Mouse (Mus musculus) hindbrain, postnatal 0 days (tissue): Measurements from ENCODE around the gene Tmem184b. TPM values are rescaled to one million over a fixed set of nuclear protein-coding genes. Genes with fewer than 3 reads are reported as not detected.

ENCODE experiments used
- ATAC-seq: fragments of 200-750 bp; cut with Nextera tagmentation; 2 replicates; pipeline ENCODE4 v1.8.0; 2017; ENCODE audit warnings: mild to moderate bottlenecking, moderate TSS enrichment, moderate library complexity
- DNase-seq: peaks from one replicate; pipeline ENCODE4 v3.0.0-alpha.2; 2015; ENCODE audit warnings: low spot score
- H3K27ac ChIP-seq: fragments of 300-500 bp; sonication (generic); 2 replicates; pipeline ENCODE4 v1.5.1; 2014; ENCODE audit warnings: mild to moderate bottlenecking
- H3K27me3 ChIP-seq: fragments of 300-500 bp; sonication (generic); 2 replicates; pipeline ENCODE4 v1.6.1; 2014; ENCODE audit warnings: low read length, mixed read lengths; ENCODE audit not compliant: insufficient read depth
- H3K36me3 ChIP-seq: fragments of 300-500 bp; sonication (generic); 2 replicates; pipeline ENCODE4 v1.6.1; 2014; ENCODE audit warnings: low read length, mixed read lengths; ENCODE audit not compliant: insufficient read depth
- H3K4me1 ChIP-seq: fragments of 300-500 bp; sonication (generic); 2 replicates; pipeline ENCODE4 v1.6.1; 2014; ENCODE audit warnings: antibody characterized with exemption, low read length, mixed read lengths; ENCODE audit not compliant: insufficient read depth
- H3K4me2 ChIP-seq: fragments of 300-500 bp; sonication (generic); 2 replicates; pipeline ENCODE4 v1.6.1; 2014; ENCODE audit warnings: low read depth, mild to moderate bottlenecking, low read length, moderate library complexity, mixed read lengths
- H3K4me3 ChIP-seq: fragments of 300-500 bp; sonication (generic); 2 replicates; pipeline ENCODE4 v1.5.1; 2014; ENCODE audit warnings: low read length
- H3K9ac ChIP-seq: fragments of 300-500 bp; sonication (generic); replicated peaks from 2 replicates; pipeline ENCODE4 v1.6.1; 2014; ENCODE audit warnings: mild to moderate bottlenecking, low read length, moderate library complexity, mixed read lengths
- H3K9me3 ChIP-seq: fragments of 300-500 bp; sonication (generic); 2 replicates; pipeline ENCODE4 v1.6.1; 2016; ENCODE audit warnings: low read length, mixed read lengths
- CTCF ChIP-seq: IDR thresholded peaks from 2 replicates; pipeline ENCODE4 v1.5.1; 2016; ENCODE audit warnings: antibody characterized with exemption, control low read depth, low read depth
- WGBS: fragments of 180-500 bp; shearing (Covaris S2); extraction: QIAGEN DNeasy Blood & Tissue Kit; methylation state at CpG from one replicate; pipeline ENCODE4 v1.1.7; 2014; 5-methylcytosine and 5-hydroxymethylcytosine counted together
- polyA plus RNA-seq: library from polyadenylated mRNA; unstranded; fragments of >200 nt; fragmentation: Nextera tagmentation; extraction: Ambion mirVana; gene quantifications from 2 replicates; pipeline ENCODE4 v1.2.1, GENCODE M21; 2015
- total RNA-seq: library from RNA; depleted of rRNA; stranded (reverse); fragments of >200 nt; gene quantifications from 2 replicates; pipeline ENCODE4 v1.2.3, GENCODE M21; 2014

Tmem184b gene
- total and polyA plus RNA-seq, 2 experiments from 2014 or later, result 31.6 to 72.4 TPM

DNA sequence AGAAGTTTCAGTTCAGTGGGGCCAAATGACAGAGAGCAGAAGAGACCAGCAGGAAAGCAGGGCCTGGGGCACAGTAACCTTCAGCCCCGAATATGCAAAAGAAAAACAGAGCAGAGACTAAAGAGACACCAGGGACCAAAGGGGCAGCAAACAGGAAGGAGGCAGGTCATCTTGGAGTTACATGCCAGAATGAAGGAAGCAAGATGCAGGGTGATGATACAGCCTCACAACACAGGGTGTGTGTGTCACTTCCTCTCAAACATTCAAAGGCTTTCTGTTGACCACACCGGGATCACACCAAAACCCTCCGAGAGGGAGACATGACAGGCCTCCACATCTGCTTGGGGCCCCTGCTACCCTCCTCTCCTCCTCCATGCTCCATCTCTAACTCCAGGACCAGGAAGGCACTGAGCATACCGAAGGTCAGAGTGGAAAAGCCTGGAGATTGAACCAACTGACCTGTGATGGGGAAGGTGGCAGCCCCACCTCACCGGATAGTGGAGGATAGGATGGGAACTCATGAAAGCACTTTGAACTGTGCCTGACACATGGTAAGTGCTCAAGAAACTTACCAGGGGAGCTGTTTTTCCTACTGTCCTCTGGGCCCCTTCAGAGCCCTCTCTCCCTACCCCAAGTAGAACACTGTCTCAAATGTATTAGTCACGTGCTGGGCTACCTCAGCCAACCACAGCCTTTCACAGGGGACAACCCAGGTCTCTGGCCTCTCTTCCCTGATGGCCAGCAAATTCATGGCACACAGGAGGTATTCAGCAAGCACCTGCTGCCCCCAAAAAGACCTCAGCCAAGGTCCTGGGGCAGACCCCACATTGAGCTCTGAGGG, 3.0 kb downstream of the Tmem184b start:
- Histone ChIP-seq H3K9me3 (no peaks in the 10 kb centered on the region), H3K36me3 (no peaks in the 10 kb centered on the region), H3K4me3 (peak overlapping the region; percentile 7; the same call in 1 of the 2 replicates), H3K27me3 (no peaks in the 10 kb centered on the region), H3K4me1 (peaks cover 25% of the 10 kb centered on the region), H3K9ac (peak overlapping the region; percentile 28; the same call in 1 of the 2 replicates), H3K4me2 (peak overlapping the region; percentile 60), H3K27ac (0 out of 2 replicates have a peak overlapping the region, but pooled peaks have one; percentile 11)
- DNase-seq (no peak), ATAC-seq (no peak)
- TF ChIP-seq CTCF, result no peak
- 70% methylated on average over 6 of the region's 6 CpGs for WGBS

DNA sequence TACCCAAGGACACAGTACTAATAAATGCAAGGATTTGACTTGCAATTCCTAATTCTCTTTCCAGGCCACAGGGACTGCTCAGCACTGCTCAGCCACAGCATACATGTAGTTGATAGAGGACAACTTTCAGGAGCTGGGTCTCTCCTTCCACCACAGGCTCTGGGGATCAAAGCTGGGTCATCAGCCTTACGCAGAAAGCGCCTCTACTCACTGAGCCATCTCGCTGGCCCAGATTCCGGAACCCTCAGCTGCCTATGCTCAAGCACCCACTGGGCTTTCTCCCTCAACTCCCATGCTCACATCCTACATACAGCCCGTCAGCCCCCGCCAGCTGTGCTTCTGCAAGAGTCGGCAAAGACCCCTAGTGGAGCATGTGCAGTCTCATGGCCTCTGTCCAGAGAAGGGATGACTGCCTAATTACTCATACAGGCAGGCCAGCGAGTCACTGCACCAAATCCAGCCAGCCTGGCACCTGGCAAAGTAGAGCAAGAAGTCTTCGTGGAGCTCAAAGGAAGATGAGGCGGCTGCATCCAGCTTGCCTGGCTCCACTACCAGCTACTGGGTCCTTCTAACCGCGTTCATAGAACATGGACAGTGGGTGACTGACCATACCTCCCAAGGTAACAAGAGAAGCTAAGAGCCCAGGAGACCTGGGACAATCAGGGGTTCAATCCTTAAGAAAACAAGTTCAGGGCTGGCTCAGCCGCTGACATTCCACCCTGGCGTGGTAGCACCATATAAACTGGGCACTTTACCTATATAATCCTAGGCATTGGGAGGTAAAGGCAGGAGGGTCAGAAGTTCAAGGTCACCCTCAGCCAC, 3.9 kb downstream of the Tmem184b start:
- H3K9me3 ChIP-seq, result no peaks in the 10 kb centered on the region
- H3K9ac ChIP-seq, result no peak overlapping the region
- H3K4me3 ChIP-seq, result no peak overlapping the region
- H3K4me2 ChIP-seq, result no peak overlapping the region
- no peak overlapping the region for H3K27ac ChIP-seq
- ATAC-seq (no peak), DNase-seq (peak; percentile 39)
- H3K36me3 ChIP-seq, result no peaks in the 10 kb centered on the region
- H3K4me1 ChIP-seq, result peaks cover 25% of the 10 kb centered on the region
- 0 out of 2 replicates have a peak, but pooled peaks have one; percentile 20 for TF ChIP-seq CTCF
- 62% methylated on average over 14 of the region's 14 CpGs for WGBS
- H3K27me3 ChIP-seq, result no peaks in the 10 kb centered on the region

DNA sequence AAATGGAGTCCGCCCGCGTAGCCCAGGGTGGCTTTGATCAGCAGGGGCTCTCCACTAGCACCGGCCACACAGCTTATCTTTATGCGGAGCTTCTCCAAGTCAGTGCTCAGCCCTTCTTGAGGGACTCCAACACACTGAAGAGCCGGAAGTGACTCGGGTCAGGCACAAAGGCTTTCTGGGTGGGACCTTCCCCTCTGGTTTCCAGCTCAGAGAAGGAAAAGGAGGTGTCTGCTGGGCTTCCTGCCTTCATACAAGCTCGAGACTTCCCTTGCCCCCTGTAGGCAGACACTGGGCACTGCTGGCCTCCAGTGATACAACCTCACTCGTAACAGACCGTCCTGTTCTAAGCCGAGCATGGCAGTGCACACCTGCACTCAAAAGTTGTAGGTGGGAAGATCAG, 6.6 kb downstream of the Tmem184b start:
- no peak overlapping the region for H3K27ac ChIP-seq
- no peaks in the 10 kb centered on the region for H3K9me3 ChIP-seq

DNA sequence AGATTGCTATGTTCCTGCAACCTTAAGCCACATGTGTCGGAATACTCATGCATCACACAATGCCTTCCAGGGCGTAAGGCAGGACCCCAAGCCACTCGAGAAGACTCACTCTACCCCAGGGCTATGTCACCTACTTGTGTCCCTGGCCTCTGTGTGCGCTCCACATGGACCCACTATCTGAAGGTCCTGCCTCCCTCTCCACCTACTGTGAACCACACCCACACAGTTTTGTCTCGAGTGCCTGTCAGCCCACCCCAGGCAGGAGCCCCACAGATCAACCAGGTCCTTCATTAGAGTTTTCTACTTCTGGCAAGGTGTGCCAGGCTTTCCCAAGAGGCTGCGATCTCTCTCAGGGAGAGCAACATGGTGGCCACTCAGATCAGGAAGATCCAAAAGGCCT, 8.1 kb downstream of the Tmem184b start:
- H3K9me3 ChIP-seq, result no peaks in the 10 kb centered on the region
- WGBS, result 84% methylated on average over 6 of the region's 6 CpGs
- H3K9ac ChIP-seq, result no peak overlapping the region
- H3K27me3 ChIP-seq, result no peaks in the 10 kb centered on the region
- H3K4me1 ChIP-seq, result peaks cover 13% of the 10 kb centered on the region
- H3K4me2 ChIP-seq, result no peak overlapping the region; the same call in 1 of the 2 replicates
- ATAC-seq (no peak), DNase-seq (no peak)
- H3K36me3 ChIP-seq, result no peaks in the 10 kb centered on the region
- no peak overlapping the region for H3K4me3 ChIP-seq
- TF ChIP-seq CTCF, result no peak
- H3K27ac ChIP-seq, result no peak overlapping the region

More for the DNA sequence above, 6.6 kb downstream of the Tmem184b start:
- 81% methylated on average over 11 of the region's 11 CpGs for WGBS
- Histone ChIP-seq H3K9ac (no peak overlapping the region), H3K4me2 (no peak overlapping the region), H3K4me1 (peaks cover 20% of the 10 kb centered on the region), H3K27me3 (no peaks in the 10 kb centered on the region), H3K36me3 (no peaks in the 10 kb centered on the region), H3K4me3 (no peak overlapping the region)
- ATAC-seq, result no peak
- TF ChIP-seq CTCF, result peak; percentile 61
- no peak for DNase-seq

DNA sequence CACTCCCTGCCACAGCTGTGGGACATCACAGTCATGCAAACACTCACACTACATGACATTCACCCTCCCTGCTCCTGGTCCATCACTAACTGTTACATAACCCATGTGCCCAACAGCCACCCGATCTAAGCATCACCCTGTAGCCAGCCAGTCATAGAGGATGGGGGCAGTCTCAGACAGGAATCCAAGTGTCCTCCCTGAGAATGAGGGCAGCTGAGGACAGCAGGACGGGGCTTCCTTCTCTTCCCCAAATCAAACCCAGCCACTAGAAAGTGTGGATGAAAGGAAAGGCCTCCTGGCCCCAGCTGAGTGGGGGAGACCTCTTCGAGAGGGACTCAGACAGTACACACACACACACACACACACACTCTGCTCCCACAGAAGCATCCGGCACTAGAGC, 8.5 kb downstream of the Tmem184b start:
- TF ChIP-seq CTCF, result no peak
- H3K27me3 ChIP-seq, result no peaks in the 10 kb centered on the region
- ATAC-seq, result no peak

DNA sequence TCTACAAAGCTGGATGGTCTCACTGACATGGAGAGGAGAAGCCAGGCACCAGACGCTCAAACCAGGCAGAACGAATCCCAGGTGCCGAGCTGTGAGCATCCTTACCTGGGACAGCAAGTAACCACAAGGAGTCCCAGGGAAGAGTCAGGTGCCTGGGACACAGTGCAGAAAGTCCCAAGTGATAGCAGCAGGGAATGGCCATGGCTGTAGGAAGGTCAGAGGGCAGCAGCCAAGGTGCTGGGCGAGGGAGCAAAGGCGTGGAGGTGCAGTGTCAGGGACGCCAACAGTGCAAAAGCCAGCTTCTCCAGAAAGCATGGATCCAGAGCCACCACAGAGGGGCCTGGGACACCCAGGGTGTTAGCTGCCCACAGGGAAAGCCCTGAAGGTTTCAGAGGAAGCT, 10.3 kb downstream of the Tmem184b start:
- H3K36me3 ChIP-seq, result no peaks in the 10 kb centered on the region
- 86% methylated on average over 6 of the region's 6 CpGs for WGBS
- peaks cover 5% of the 10 kb centered on the region; the same call in 1 of the 2 replicates for H3K4me1 ChIP-seq
- TF ChIP-seq CTCF, result no peak
- H3K27me3 ChIP-seq, result no peaks in the 10 kb centered on the region
- DNase-seq, result no peak
- H3K4me2 ChIP-seq, result no peak overlapping the region
- H3K27ac ChIP-seq, result no peak overlapping the region
- H3K9ac ChIP-seq, result no peak overlapping the region
- no peak for ATAC-seq
- no peaks in the 10 kb centered on the region for H3K9me3 ChIP-seq
- H3K4me3 ChIP-seq, result no peak overlapping the region

More for the DNA sequence above, 8.5 kb downstream of the Tmem184b start:
- no peak for DNase-seq
- no peak overlapping the region for H3K4me2 ChIP-seq
- no peak overlapping the region for H3K4me3 ChIP-seq
- H3K36me3 ChIP-seq, result no peaks in the 10 kb centered on the region
- H3K27ac ChIP-seq, result no peak overlapping the region
- peaks cover 10% of the 10 kb centered on the region for H3K4me1 ChIP-seq
- WGBS, result 67% methylated on average over 4 of the region's 4 CpGs
- H3K9me3 ChIP-seq, result no peaks in the 10 kb centered on the region
- H3K9ac ChIP-seq, result no peak overlapping the region
